Mouse (Mus musculus): ENCODE data around the gene Ipo11. TPM values are rescaled to one million over a fixed set of nuclear protein-coding genes. Genes with fewer than 3 reads are reported as not detected.
"Not testable (repeated sequence)": the region's sequence is repeated elsewhere in the genome, so short reads cannot be mapped to it uniquely, and the experiment has no call there.

Ipo11 gene
- polyA plus RNA-seq, 1 experiment from 2014 or later: 29.7 TPM

GRCm38 (mm10) chr13:106941211-106941976 is 4.6 kb upstream of the Ipo11 start:
- DNase-seq (ENCODE audit: low read depth, low spot score): no peak
- in situ Hi-C loops (cut with MboI; ENCODE audit: low pct_unique_long_range_greater_than_20kb): loop anchor here (5.0 kb wide), 1 partner anchor 161 kb away; no protein-coding TSS in a partner anchor
- ChIA-PET CTCF (interaction anchor here (0.9 to 2.0 kb wide), 4 partner anchors 23 to 159 kb away, joined by 3 to 10 read pairs (median 4); no protein-coding TSS in a partner anchor), POLR2A (interaction anchor here (0.6 kb wide), 1 partner anchor 25 kb away, joined by 5 read pairs; no protein-coding TSS in a partner anchor)
- ATAC-seq: no peak
- no peak for TF ChIP-seq CTCF (IDR thresholded peaks at IDR 0.05)
- H3K27me3 ChIP-seq: no peaks in the 10 kb centered on the region

- CTCF ChIA-PET: no interaction called here
- DNase-seq (ENCODE audit: low read depth, low spot score) (no peak), ATAC-seq (no peak)
- POLR2A ChIA-PET: no interaction called here
- no peaks in the 10 kb centered on the region for H3K27me3 ChIP-seq
- TF ChIP-seq CTCF (IDR thresholded peaks at IDR 0.05): no peak
- in situ Hi-C loops (cut with MboI; ENCODE audit: low pct_unique_long_range_greater_than_20kb): no loop called here
Observed at GRCm38 (mm10) chr13:106937138-106937472, 347 bp upstream of the Ipo11 start.

DNA sequence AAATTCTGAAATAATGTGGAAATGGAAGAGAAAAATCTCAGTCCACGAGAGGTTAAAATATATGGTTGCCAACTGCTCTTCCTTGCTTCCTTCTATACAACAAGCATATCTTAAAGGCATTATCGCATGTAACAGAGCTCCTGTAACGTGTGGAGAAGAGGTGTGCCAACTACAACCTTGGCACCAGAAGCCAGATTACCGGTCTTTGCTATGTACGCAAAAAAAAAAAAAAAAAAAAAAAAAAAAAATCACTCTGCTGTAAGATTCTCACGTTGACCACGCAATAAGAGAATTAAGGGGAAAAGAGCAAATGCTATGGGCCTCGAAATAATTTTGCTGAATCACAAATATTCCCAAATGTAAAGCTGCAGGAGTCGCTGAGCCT is 895 bp downstream of the Ipo11 start:
- in situ Hi-C loops (cut with MboI; ENCODE audit: low pct_unique_long_range_greater_than_20kb): no loop called here
- POLR2A ChIA-PET: interaction anchor here (0.5 to 1.1 kb wide), 2 partner anchors 10 to 26 kb away, joined by 3 to 6 read pairs; no protein-coding TSS in a partner anchor
- TF ChIP-seq CTCF (IDR thresholded peaks at IDR 0.05): no peak
- no peaks in the 10 kb centered on the region for H3K27me3 ChIP-seq
- ATAC-seq (no peak), DNase-seq (ENCODE audit: low read depth, low spot score) (no peak)
- CTCF ChIA-PET: interaction anchor here (1.1 to 2.0 kb wide), 3 partner anchors 9 to 17 kb away, joined by 3 to 6 read pairs (median 5); partner anchors contain the start of gene Dimt1

GRCm38 (mm10) chr13:106929201-106929600 is 7.6 kb downstream of the Ipo11 start:
- ChIA-PET CTCF (interaction anchor here (1.8 to 2.2 kb wide), 2 partner anchors 18 to 21 kb away, joined by 4 read pairs; no protein-coding TSS in a partner anchor), POLR2A (no interaction called here)
- no peak for DNase-seq (ENCODE audit: low read depth, low spot score)
- no peaks in the 10 kb centered on the region for H3K27me3 ChIP-seq
- ATAC-seq: no peak
- in situ Hi-C loops (cut with MboI; ENCODE audit: low pct_unique_long_range_greater_than_20kb): no loop called here
- no peak for TF ChIP-seq CTCF (IDR thresholded peaks at IDR 0.05)

DNA sequence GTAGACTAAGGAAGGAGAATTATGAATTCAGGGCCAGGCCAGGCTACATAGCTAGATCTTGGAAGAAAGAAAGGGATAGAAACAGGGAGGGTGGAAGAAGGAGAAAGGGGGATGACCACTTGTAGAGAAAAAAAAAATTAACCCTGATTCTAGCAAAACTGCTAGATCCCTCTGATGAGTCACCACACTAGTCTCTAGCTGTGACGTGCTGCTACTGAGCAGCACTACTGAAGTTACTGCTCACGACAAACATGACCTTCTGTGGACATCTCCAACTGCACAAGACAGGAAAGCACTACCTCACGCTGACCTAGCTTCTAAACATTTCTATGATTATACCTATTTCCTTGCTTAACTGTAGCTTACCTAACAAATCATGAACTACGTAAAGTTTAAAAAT is 8.5 kb downstream of the Ipo11 start:
- ATAC-seq: no peak
- no peak for DNase-seq (ENCODE audit: low read depth, low spot score)
- CTCF ChIA-PET: interaction anchor here (1.8 to 2.2 kb wide), 2 partner anchors 17 to 20 kb away, joined by 4 read pairs; no protein-coding TSS in a partner anchor
- in situ Hi-C loops (cut with MboI; ENCODE audit: low pct_unique_long_range_greater_than_20kb): no loop called here
- H3K27me3 ChIP-seq: no peaks in the 10 kb centered on the region
- POLR2A ChIA-PET: no interaction called here
- TF ChIP-seq CTCF (IDR thresholded peaks at IDR 0.05): no peak

DNA sequence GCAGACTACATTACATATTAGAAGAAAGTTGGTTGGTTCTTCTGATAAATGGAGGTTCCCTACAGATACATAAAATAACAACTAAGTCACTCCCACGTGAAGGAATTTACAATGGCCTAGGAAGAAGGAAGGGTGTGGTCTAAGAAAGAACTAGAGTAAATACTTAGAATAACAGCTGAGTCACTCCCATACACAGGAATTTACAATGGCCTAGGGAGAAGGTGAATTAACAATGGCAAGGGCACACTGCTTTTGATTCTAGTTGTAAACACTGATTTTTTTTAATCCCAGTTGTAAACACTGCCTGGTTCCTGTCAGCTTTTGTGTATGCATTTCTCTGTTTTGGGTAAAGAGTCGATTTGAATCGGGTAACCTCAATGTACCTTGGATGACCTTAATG is 10.8 kb downstream of the Ipo11 start:
- ATAC-seq; POLR2A ChIA-PET; DNase-seq (ENCODE audit: low read depth, low spot score); H3K27me3 ChIP-seq; in situ Hi-C loops (cut with MboI; ENCODE audit: low pct_unique_long_range_greater_than_20kb); CTCF ChIA-PET: not testable (repeated sequence)

DNA sequence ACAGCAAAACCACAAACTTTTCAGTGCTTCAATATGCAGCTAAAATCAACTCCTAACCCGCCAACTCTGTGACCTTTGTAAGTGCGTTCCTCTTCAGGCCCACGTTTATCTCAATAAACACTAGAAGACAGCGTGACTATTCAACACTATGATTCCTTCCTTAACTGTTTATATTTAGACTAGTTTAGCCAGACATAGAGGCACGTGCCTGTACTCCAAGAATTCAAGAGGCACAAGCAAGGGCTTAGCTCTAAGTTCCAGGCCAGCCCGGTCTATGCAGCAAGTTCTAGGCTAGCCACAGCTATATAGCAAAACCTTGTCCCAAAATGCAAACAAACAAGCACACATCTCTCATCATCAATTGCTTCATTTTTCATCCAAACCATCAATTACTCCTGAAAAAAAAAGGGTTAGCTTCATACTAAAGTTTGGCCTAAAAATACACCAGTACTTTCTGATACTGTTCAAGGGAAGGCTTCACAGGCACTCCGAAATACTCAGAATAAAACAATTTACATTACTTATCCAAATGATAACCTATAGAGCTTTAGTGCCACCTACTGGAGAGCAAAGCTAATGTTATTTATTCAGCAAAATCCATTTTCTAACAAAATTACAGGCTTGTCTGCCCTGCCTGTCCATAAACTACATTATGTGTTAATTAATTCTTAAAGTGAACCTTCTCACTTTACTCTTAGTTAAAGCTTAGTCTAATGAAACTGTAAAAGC is 18.3 kb downstream of the Ipo11 start:
- H3K27me3 ChIP-seq: no peaks in the 10 kb centered on the region
- in situ Hi-C loops (cut with MboI; ENCODE audit: low pct_unique_long_range_greater_than_20kb): no loop called here
- DNase-seq (ENCODE audit: low read depth, low spot score): no peak
- CTCF ChIA-PET: interaction anchor here (0.7 to 1.6 kb wide), 10 partner anchors 9 to 34 kb away, joined by 3 to 6 read pairs (median 4); no protein-coding TSS in a partner anchor
- POLR2A ChIA-PET: interaction anchor here (0.9 kb wide), 1 partner anchor 9 kb away, joined by 3 read pairs; no protein-coding TSS in a partner anchor
- TF ChIP-seq CTCF (IDR thresholded peaks at IDR 0.05): peak; percentile 38
- no peak for ATAC-seq

DNA sequence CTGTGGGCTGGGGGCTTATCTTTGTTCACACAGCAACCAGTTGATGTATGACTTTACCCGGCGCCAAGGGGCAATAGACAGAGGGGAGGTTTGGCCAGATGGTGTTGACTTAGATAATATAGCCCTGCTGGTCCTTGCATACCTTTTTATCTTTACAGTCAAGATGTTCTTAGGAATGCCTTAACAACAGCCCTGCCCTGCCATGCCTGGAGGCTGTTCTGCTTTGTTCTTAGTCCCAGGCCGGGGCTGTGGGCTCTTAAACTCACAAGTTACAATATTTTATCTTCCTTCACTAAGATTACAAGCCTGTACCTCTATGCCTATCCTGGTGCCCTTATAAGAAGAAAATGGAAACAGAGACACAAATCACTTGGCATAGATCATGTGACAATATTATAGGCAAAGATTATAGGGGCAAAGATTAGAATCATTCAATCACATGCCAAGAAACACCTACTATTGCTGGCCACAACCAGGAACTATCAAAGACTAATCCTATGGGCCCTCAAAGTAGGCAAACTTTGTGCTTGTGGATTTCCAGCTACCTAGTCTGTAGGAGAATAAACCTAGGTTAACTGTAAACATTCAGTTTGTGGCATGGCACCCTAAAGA is 23.5 kb downstream of the Ipo11 start:
- DNase-seq (ENCODE audit: low read depth, low spot score) (no peak), ATAC-seq (no peak)
- no peaks in the 10 kb centered on the region for H3K27me3 ChIP-seq
- no peak for TF ChIP-seq CTCF (IDR thresholded peaks at IDR 0.05)
- CTCF ChIA-PET: no interaction called here
- POLR2A ChIA-PET: no interaction called here
- in situ Hi-C loops (cut with MboI; ENCODE audit: low pct_unique_long_range_greater_than_20kb): no loop called here

- POLR2A ChIA-PET: interaction anchor here (1.1 to 1.2 kb wide), 2 partner anchors 8 to 26 kb away, joined by 3 read pairs; no protein-coding TSS in a partner anchor
- in situ Hi-C loops (cut with MboI; ENCODE audit: low pct_unique_long_range_greater_than_20kb): no loop called here
- CTCF ChIA-PET: interaction anchor here (0.7 to 1.4 kb wide), 4 partner anchors 8 to 34 kb away, joined by 3 to 6 read pairs (median 4); no protein-coding TSS in a partner anchor
- TF ChIP-seq CTCF (IDR thresholded peaks at IDR 0.05): no peak
- ATAC-seq (no peak), DNase-seq (ENCODE audit: low read depth, low spot score) (no peak)
- H3K27me3 ChIP-seq: no peaks in the 10 kb centered on the region
Observed at GRCm38 (mm10) chr13:106910096-106910495, 26.7 kb downstream of the Ipo11 start.

GRCm38 (mm10) chr13:106907273-106907672 is 29.5 kb downstream of the Ipo11 start:
- no peaks in the 10 kb centered on the region for H3K27me3 ChIP-seq
- in situ Hi-C loops (cut with MboI; ENCODE audit: low pct_unique_long_range_greater_than_20kb): no loop called here
- no peak for ATAC-seq
- no peak for DNase-seq (ENCODE audit: low read depth, low spot score)
- no peak for TF ChIP-seq CTCF (IDR thresholded peaks at IDR 0.05)
- ChIA-PET POLR2A (no interaction called here), CTCF (interaction anchor here (1.3 to 1.7 kb wide), 2 partner anchors 11 to 22 kb away, joined by 4 read pairs; no protein-coding TSS in a partner anchor)

DNA sequence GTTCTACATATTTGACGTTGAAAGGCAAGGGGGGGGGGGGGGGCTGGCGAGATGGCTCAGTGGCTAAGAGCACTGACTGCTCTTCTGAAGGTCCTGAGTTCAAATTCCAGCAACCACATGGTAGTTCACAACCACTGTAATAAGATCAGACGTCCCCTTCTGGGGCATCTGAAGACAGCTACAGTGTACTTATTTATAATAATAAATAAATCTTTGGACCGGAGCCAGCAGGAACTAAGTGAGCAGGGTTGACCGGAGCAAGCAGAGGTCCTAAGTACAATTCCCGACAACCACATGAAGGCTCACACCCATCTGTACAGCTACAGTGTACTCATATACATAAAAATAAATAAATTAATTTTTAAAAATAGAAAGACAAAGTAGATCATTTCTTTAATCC is 31.6 kb downstream of the Ipo11 start:
- CTCF ChIA-PET; in situ Hi-C loops (cut with MboI; ENCODE audit: low pct_unique_long_range_greater_than_20kb); POLR2A ChIA-PET; ATAC-seq; DNase-seq (ENCODE audit: low read depth, low spot score); H3K27me3 ChIP-seq: not testable (repeated sequence)

All from Patski (cell line).